ENCODE assay signal across 7 mouse cellular contexts in the genomic region with DNA sequence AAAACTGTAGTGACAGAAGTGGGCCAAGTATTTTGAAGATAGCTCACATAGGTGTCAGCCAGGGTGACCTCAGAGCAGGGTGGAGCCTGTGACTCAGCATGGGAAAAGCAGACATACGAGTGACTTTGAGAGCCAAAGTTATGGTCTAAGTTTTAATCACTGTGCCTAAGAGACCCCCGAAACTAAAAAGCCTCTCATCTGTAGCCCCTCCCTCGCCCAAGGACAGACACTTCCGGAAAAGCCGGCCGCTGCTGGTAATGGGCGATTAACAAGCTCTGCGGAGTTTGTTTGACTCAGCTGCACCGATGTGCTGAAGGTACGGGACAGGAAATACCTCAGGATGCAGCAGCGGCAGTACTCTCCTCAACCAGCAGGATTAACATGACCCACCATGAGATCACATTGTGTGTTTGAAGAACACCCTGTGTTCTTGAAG.
A peak's percentile ranks its signal among the peaks of the same experiment; 100 is the strongest.
DNase-seq lines count a peak whose midpoint lies in the region; ATAC-seq and TF ChIP-seq lines count a peak whose summit lies in the region.

No protein-coding gene starts in this region.

- no peaks in the 10 kb centered on the region for H3K36me3 ChIP-seq in liver, embryonic 14.5 days (replicated peaks; ENCODE audit: control insufficient read depth, insufficient read depth, low read depth)
- no peaks in the 10 kb centered on the region for H3K36me3 ChIP-seq in midbrain, embryonic 10.5 days

- no peaks in the 10 kb centered on the region for H3K9me3 ChIP-seq in liver, embryonic 14.5 days (ENCODE audit: control insufficient read depth, low read length)
- no peaks in the 10 kb centered on the region for H3K9me3 ChIP-seq in midbrain, embryonic 10.5 days (replicated peaks)

- DNase-seq in 3134 (ENCODE audit: extremely low read depth, insufficient read length, low spot score), result peak; percentile 47
- peak; percentile 67 for DNase-seq in 3T3-L1 (ENCODE audit: low read depth, low spot score)
- no peak for DNase-seq in liver, embryonic 14.5 days (ENCODE audit: low read depth in 3 of 3, low spot score in 3 of 3)
- peak; percentile 22 to 35 for DNase-seq in thymus, postnatal 10 days (ENCODE audit: low spot score in 2 of 2)
- no peak for DNase-seq in ovary, postnatal 36 days (ENCODE audit: low spot score)
- DNase-seq in midbrain, embryonic 10.5 days (ENCODE audit: low spot score), result no peak

- TF ChIP-seq CTCF in liver, embryonic 14.5 days (IDR thresholded peaks at IDR 0.05; ENCODE audit: low read depth), result peak; percentile 14; the same call in 1 of the 2 replicates

- no peak for TF ChIP-seq EP300 in liver, embryonic 14.5 days (IDR thresholded peaks at IDR 0.05; ENCODE audit: low read depth)

- H3K4me3 ChIP-seq in liver, embryonic 14.5 days (ENCODE audit: insufficient read depth in 1 of 2, low read depth in 2 of 2, low read length in 2 of 2), result no peak overlapping the region
- no peak overlapping the region for H3K4me3 ChIP-seq in midbrain, embryonic 10.5 days

- peak overlapping the region; percentile 11; the same call in 1 of the 2 replicates for H3K4me2 ChIP-seq in liver, embryonic 14.5 days (ENCODE audit: low read depth)

- 0 out of 4 replicates have a peak, but pooled peaks cover 0 to 3% of the 10 kb centered on the region in 2 experiments for H3K4me1 ChIP-seq in liver, embryonic 14.5 days (replicated peaks; ENCODE audit: control insufficient read depth in 2 of 2, insufficient read depth in 2 of 2, low read length in 1 of 2)
- peaks cover 37% of the 10 kb centered on the region for H3K4me1 ChIP-seq in midbrain, embryonic 10.5 days

- H3K27ac ChIP-seq in liver, embryonic 14.5 days, result no peak overlapping the region
- no peak overlapping the region for H3K27ac ChIP-seq in midbrain, embryonic 10.5 days (replicated peaks)

- ATAC-seq in granulocyte monocyte progenitor cell, adult 5-6 weeks (replicated peaks; ENCODE audit: poor library complexity, severe bottlenecking), result peak; percentile 51
- ATAC-seq in liver, embryonic 14.5 days (ENCODE audit: insufficient read depth), result no peak

- H3K27me3 ChIP-seq in liver, embryonic 14.5 days (ENCODE audit: control insufficient read depth, insufficient read depth, low read length), result no peaks in the 10 kb centered on the region
- no peaks in the 10 kb centered on the region for H3K27me3 ChIP-seq in midbrain, embryonic 10.5 days (ENCODE audit: low read depth, poor library complexity, severe bottlenecking)

- WGBS in liver, embryonic 14.5 days (ENCODE audit: insufficient replicate concordance), result 32% methylated on average over 11 of the region's 11 CpGs
- WGBS in midbrain, embryonic 10.5 days, result 72% methylated on average over 11 of the region's 11 CpGs

- no peak overlapping the region for H3K9ac ChIP-seq in liver, embryonic 14.5 days (replicated peaks)

Comparison
In these comparisons a context has a peak if more than half of its experiments do, and no peak if none do; other contexts are left out.
1. DNase-seq: peak in 3134 (single experiment), 3T3-L1 (single experiment) and thymus, postnatal 10 days (2 of 2); none in liver, embryonic 14.5 days (0 of 3), ovary, postnatal 36 days (single experiment) and midbrain, embryonic 10.5 days (single experiment).